Mouse (Mus musculus) cerebellum, adult 2 months (tissue): ENCODE data around the gene Cdkl3.

Source experiments
- CTCF ChIP-seq: fragments of 200-500 bp; IDR thresholded peaks from 2 replicates; pipeline ENCODE4 v1.5.1; 2011; ENCODE audit warnings: low read depth, mild to moderate bottlenecking, control low read depth, low read length, moderate library complexity, borderline replicate concordance; ENCODE audit not compliant: insufficient read depth
- POLR2A ChIP-seq: fragments of 200-500 bp; IDR thresholded peaks from 2 replicates; pipeline ENCODE4 v1.6.1; 2011; ENCODE audit warnings: low read length, control low read depth, borderline replicate concordance; ENCODE audit not compliant: insufficient read depth

GRCm38 (mm10) chr11:52075794-52076633 lies 72.0 kb downstream of the Cdkl3 start:
- TF ChIP-seq CTCF (no peak), POLR2A (no peak)
